Mouse (Mus musculus) midbrain, embryonic 13.5 days (tissue): ENCODE data around the gene Ank2. TPM values are rescaled to one million over a fixed set of nuclear protein-coding genes. Genes with fewer than 3 reads are reported as not detected.

ENCODE experiments used
- ATAC-seq: fragments of 200-750 bp; cut with Nextera tagmentation; 2 replicates; pipeline ENCODE4 v1.8.0; 2017; ENCODE audit warnings: mild to moderate bottlenecking, moderate TSS enrichment, moderate library complexity
- H3K27ac ChIP-seq: fragments of 300-500 bp; sonication (generic); 2 replicates; pipeline ENCODE4 v1.5.1; 2015; ENCODE audit warnings: inconsistent platforms, mild to moderate bottlenecking, moderate library complexity
- H3K27me3 ChIP-seq: fragments of 300-500 bp; sonication (generic); 2 replicates; pipeline ENCODE4 v1.6.1; 2015; ENCODE audit warnings: mild to moderate bottlenecking, inconsistent platforms
- H3K36me3 ChIP-seq: fragments of 300-500 bp; sonication (generic); 2 replicates; pipeline ENCODE4 v1.6.1; 2015; ENCODE audit warnings: mild to moderate bottlenecking, inconsistent platforms
- H3K4me1 ChIP-seq: fragments of 300-500 bp; sonication (generic); replicated peaks from 2 replicates; pipeline ENCODE4 v1.6.1; 2015; ENCODE audit warnings: inconsistent platforms
- H3K4me2 ChIP-seq: fragments of 300-500 bp; sonication (generic); replicated peaks from 2 replicates; pipeline ENCODE4 v1.6.1; 2015; ENCODE audit warnings: moderate library complexity, mild to moderate bottlenecking, inconsistent platforms
- H3K4me3 ChIP-seq: fragments of 300-500 bp; sonication (generic); replicated peaks from 2 replicates; pipeline ENCODE4 v1.5.1; 2015; ENCODE audit warnings: mild to moderate bottlenecking, inconsistent platforms
- H3K9ac ChIP-seq: fragments of 300-500 bp; sonication (generic); replicated peaks from 2 replicates; pipeline ENCODE4 v1.6.1; 2015; ENCODE audit warnings: mild to moderate bottlenecking, inconsistent platforms
- H3K9me3 ChIP-seq: fragments of 300-500 bp; sonication (generic); 2 replicates; pipeline ENCODE4 v1.6.1; 2016; ENCODE audit warnings: mild to moderate bottlenecking, inconsistent platforms
- WGBS: fragments of 180-500 bp; shearing (Covaris S2); methylation state at CpG from one replicate; pipeline ENCODE4 v1.1.7; 2015; 5-methylcytosine and 5-hydroxymethylcytosine counted together
- polyA plus RNA-seq: library from polyadenylated mRNA; unstranded; fragments of >200 nt; fragmentation: Nextera tagmentation; extraction: Ambion mirVana; gene quantifications from 2 replicates; pipeline ENCODE4 v1.2.1, GENCODE M21; 2015

Gene Ank2
- polyA plus RNA-seq, 1 experiment from 2014 or later: 186 TPM

DNA sequence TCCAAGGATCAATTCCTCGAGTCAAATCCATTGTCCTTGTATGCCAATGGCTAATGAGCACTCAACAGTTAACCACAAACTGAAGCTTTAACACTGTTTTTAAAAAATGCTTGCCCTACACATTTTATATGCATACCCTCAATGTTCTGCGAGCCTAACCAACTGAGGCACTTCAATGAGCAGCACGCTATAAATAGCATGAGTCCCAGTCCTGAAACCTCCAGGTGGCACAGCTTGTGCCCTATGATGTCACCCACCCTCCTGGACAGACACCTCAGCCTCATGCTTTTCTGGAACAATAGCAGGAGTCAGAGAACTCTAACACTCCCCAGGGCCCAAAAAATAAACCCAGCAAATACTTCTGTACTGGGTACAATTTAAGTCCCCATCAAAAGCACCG is 485.2 kb downstream of the Ank2 start:
- Histone ChIP-seq H3K9ac (no peak overlapping the region), H3K4me3 (no peak overlapping the region), H3K9me3 (no peaks in the 10 kb centered on the region), H3K27me3 (no peaks in the 10 kb centered on the region), H3K4me1 (no peaks in the 10 kb centered on the region), H3K36me3 (peaks cover 66% of the 10 kb centered on the region), H3K4me2 (no peak overlapping the region), H3K27ac (no peak overlapping the region)
- no peak for ATAC-seq
- 85% methylated on average over 4 of the region's 4 CpGs for WGBS

DNA sequence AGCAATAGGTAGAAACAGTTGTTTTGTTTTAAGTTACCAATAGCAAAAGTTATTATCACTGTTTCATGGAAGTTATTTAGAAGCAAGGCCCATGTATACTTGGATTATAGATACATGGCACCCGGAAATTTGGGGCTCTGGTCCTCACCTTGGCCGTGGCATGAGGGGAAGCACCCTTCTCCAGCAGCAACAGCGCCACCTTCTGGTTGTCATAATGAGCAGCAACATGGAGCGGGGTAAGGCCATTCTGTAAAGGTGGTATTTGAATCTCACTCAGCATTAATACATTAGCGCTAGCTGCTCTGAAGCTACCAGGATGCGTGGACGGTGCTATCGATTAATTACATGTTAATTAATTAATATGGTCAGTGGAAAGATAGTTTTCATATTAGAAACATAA is 486.6 kb downstream of the Ank2 start:
- H3K27ac ChIP-seq: no peak overlapping the region
- 50% methylated on average over 8 of the region's 8 CpGs for WGBS
- no peaks in the 10 kb centered on the region for H3K9me3 ChIP-seq
- H3K4me1 ChIP-seq: no peaks in the 10 kb centered on the region
- ATAC-seq: peak; percentile 74
- H3K9ac ChIP-seq: no peak overlapping the region
- peaks cover 74% of the 10 kb centered on the region for H3K36me3 ChIP-seq
- no peak overlapping the region for H3K4me2 ChIP-seq
- no peaks in the 10 kb centered on the region for H3K27me3 ChIP-seq
- H3K4me3 ChIP-seq: no peak overlapping the region

DNA sequence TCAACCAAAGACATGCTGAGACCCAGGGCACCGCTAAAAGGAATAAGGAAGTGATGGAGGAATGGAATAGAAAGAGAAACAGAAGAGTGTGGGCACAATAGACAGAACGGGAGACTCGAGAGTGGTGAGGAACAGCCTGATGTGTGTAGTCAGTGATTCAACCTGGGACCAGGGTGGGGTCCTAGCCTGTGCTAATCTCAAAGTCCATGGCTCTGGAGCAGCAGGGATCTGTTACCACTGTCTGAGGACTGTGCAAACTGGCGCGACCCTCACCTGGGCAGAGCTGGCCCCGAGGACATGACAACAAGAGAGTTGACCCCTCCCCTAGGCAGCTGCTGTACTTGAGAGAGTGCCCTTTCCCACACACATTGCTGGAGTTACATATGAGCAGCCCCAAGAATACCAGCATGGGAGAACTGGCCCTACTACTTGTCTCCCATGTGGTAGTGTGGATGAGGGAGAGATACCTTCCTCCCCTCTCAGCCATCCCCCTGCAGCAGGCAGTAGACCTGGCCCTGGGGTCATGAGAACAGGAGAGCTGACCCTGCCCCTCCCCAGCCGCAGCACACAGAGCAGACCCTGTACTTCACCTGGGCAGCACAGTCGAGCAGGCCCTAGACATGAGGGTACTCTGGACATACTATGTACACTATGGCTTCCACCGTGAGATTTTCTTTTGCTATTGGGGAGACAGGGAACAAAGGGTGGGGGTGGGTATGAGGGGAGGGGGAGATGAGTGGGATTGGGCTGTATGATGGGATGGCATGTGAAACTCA is 493.1 kb downstream of the Ank2 start:
- Histone ChIP-seq H3K4me2 (no peak overlapping the region), H3K4me3 (no peak overlapping the region), H3K9ac (no peak overlapping the region), H3K27me3 (no peaks in the 10 kb centered on the region), H3K36me3 (peaks cover 76% of the 10 kb centered on the region), H3K27ac (no peak overlapping the region), H3K9me3 (no peaks in the 10 kb centered on the region), H3K4me1 (no peaks in the 10 kb centered on the region)
- 0 out of 2 replicates have a peak, but pooled peaks have one; percentile 60 for ATAC-seq
- WGBS: 90% methylated on average over 9 of the region's 9 CpGs

DNA sequence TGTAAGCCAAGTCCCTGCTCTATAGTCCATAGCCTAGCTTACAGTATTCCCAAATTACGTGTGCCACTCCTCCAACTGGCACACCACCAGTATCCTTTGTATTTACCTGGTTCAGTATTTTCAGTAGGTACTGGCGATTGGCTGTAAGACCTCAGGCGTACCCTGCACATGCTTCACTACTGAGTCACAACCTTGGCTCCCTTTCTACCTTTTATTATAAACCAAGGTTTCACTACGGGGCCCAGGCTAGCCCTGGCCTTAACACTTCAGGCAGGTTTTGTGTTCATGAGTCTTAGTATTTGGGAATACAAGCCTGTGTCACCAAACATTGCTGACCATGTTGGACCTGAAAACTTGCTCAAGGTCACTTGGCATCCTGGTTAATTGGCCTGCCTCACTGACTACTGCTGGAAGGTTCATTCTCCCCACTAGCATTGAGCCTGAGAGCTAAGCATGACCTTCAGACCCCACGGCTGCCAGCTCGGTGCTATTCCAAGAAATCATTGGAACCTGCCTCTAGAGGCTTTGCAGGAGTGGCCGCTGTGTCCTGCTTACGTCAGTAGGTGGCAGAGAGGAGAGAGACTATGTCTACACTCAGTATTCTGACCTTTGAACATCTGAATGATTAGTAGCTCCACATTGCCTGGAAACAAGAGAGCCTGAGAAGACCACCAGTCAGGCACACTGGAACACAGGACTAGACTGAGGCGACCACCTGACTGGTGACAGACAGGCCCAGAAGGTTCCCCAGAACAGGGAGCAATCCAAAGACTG is 494.1 kb downstream of the Ank2 start:
- Histone ChIP-seq H3K36me3 (peaks cover 66% of the 10 kb centered on the region), H3K27ac (no peak overlapping the region), H3K4me3 (no peak overlapping the region), H3K27me3 (no peaks in the 10 kb centered on the region), H3K4me2 (no peak overlapping the region), H3K9ac (no peak overlapping the region), H3K9me3 (no peaks in the 10 kb centered on the region), H3K4me1 (no peaks in the 10 kb centered on the region)
- WGBS: 81% methylated on average over 9 of the region's 9 CpGs
- ATAC-seq: peak; percentile 41; the same call in 1 of the 2 replicates

DNA sequence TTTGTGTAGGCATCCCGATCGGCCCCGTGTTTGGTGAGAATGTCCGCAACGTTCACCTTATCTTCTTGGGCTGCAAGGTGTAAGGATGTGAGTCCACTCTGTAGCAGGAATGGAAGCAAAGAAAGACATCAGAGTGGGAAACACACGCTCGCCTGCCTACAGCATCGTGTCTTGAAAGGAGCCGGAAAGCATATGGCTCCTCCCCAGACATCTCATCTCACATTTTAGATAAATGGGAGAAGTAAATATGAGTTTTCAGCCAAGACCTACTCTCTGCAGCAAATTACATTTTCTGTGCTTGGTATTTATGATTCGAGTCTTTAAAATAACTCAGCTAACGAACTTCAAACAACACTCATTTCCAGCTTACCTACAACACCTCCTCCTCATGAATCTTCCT is 495.2 kb downstream of the Ank2 start:
- Histone ChIP-seq H3K4me2 (no peak overlapping the region), H3K4me1 (peaks cover 7% of the 10 kb centered on the region), H3K27me3 (no peaks in the 10 kb centered on the region), H3K9me3 (no peaks in the 10 kb centered on the region), H3K27ac (no peak overlapping the region), H3K9ac (no peak overlapping the region), H3K36me3 (peaks cover 55% of the 10 kb centered on the region), H3K4me3 (no peak overlapping the region)
- WGBS: 97% methylated on average over 11 of the region's 11 CpGs
- ATAC-seq: no peak

DNA sequence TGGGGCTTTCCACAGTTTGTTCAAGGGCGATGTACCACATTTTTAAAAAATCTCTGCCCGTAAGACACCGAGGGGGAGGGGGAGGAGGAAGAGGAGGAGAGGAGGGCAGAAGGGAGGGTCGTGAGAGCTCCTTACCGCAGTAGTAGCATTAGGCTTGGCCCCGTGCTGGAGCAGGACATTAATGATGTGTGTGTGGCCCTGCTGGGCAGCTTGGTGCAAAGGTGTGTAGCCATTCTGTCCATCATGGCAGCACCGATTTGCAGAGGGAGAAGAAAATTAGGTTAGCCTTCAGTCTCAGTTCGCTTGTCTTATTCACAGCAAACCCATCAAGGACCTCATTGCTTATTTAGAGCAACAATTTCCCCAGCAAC is 500.4 kb downstream of the Ank2 start:
- peak overlapping the region; percentile 26; the same call in 1 of the 2 replicates for H3K4me3 ChIP-seq
- no peaks in the 10 kb centered on the region for H3K27me3 ChIP-seq
- ATAC-seq: peak; percentile 47
- peak overlapping the region; percentile 83 for H3K27ac ChIP-seq
- peak overlapping the region; percentile 52 for H3K4me2 ChIP-seq
- peak overlapping the region; percentile 24; the same call in 1 of the 2 replicates for H3K9ac ChIP-seq
- H3K36me3 ChIP-seq: peaks cover 24% of the 10 kb centered on the region
- H3K9me3 ChIP-seq: no peaks in the 10 kb centered on the region
- peaks cover 54% of the 10 kb centered on the region for H3K4me1 ChIP-seq
- 7% methylated on average over 8 of the region's 8 CpGs for WGBS

DNA sequence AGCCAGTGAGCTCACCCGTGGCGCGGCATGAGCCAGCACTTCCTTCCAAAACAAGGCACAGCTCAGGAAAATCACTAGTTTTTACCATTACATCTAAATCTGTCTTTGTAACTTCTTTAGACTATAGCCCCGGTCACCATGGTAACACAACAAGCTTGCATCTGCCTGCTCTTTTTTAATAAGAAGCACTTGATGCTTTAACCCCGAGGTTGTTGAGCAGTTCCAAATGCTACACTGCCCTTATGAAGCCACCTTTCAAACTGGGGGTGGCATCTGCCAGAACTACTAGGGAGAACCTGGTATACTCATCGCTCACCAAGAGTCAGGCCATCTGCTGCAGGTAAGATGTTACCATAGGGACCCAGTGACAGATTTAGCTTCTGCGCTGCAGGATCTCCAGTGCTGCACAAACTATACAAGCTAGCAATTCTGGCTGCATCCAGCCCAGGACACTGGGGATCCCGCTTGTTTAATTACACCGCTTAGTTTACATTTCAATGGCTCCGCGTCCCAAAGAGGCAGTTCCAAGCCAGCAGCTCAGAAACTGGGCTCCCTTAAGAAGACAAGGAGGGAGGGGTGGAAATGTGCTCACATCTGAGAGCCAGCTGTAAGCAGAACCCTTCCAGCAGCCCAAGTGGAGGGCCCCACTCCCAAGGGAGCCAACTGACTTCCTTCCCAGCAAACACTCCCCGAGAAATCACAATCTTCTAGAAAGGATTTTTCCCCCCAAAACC is 501.0 kb downstream of the Ank2 start:
- WGBS: under 1% methylated on average over 12 of the region's 12 CpGs
- Histone ChIP-seq H3K9ac (peak overlapping the region; percentile 41), H3K36me3 (peaks cover 21% of the 10 kb centered on the region), H3K4me1 (peaks cover 57% of the 10 kb centered on the region), H3K9me3 (no peaks in the 10 kb centered on the region), H3K4me3 (peak overlapping the region; percentile 26), H3K27ac (peak overlapping the region; percentile 83), H3K4me2 (peak overlapping the region; percentile 52), H3K27me3 (no peaks in the 10 kb centered on the region)
- peak; percentile 89 for ATAC-seq

DNA sequence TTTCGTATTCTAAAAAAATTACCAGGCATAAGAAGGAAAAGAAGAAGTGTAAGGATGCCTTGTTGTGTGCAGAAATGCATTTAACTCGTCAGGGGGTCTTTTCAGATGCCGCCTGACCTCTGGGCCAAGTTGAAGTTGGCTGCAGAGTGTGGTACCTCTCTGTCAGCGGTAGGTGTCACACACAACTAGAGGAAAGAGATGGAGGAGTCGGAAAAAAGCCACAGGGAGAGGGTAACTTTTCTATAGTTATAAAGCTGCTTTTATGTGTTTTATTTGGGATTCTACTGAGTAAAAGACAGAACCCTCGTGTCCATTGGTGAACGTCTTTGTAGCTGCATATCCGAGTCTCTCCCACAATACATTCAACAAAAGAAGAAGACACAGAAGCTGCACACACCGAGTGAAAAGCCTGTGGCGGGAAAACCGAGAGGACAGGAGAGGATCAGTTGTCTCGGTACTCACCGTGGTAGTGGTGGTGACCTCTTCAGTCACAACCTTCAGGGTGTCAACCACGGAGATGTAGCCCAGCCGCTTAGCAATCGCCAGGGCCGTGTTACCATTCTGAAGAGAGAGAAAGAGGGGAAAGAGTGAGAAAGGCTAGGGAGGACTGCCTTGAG is 501.7 kb downstream of the Ank2 start:
- Histone ChIP-seq H3K4me3 (peak overlapping the region; percentile 26), H3K9ac (peak overlapping the region; percentile 41; the same call in 1 of the 2 replicates), H3K27ac (peak overlapping the region; percentile 83), H3K27me3 (no peaks in the 10 kb centered on the region), H3K4me1 (peaks cover 57% of the 10 kb centered on the region), H3K36me3 (peaks cover 14% of the 10 kb centered on the region), H3K9me3 (no peaks in the 10 kb centered on the region), H3K4me2 (peak overlapping the region; percentile 52)
- 3% methylated on average over 17 of the region's 17 CpGs for WGBS
- no peak for ATAC-seq

DNA sequence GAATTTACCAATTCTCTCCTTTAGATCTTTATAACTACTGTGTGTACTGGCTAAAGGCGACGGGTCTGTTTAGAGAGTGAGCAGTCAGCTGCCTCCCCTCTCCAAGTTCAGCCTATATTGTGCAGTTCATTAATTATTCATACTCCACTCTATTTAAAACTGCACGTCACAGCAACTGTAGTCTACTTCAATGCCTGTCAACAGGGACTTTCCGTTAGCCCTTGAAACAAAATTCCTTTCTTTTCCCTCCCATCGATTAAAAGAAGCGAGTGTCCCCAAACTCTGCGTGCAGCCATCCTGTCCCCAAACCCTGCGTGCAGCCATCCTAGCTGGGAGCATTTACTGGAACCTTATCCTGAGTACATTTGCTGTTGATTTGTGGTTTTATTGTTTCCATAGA is 502.4 kb downstream of the Ank2 start:
- Histone ChIP-seq H3K36me3 (peaks cover 8% of the 10 kb centered on the region), H3K4me3 (0 out of 2 replicates have a peak overlapping the region, but pooled peaks have one; percentile 12), H3K4me1 (peaks cover 57% of the 10 kb centered on the region), H3K27me3 (no peaks in the 10 kb centered on the region), H3K4me2 (peak overlapping the region; percentile 52), H3K9ac (no peak overlapping the region), H3K27ac (peak overlapping the region; percentile 83), H3K9me3 (no peaks in the 10 kb centered on the region)
- ATAC-seq: peak; percentile 65
- WGBS: 9% methylated on average over 8 of the region's 8 CpGs

DNA sequence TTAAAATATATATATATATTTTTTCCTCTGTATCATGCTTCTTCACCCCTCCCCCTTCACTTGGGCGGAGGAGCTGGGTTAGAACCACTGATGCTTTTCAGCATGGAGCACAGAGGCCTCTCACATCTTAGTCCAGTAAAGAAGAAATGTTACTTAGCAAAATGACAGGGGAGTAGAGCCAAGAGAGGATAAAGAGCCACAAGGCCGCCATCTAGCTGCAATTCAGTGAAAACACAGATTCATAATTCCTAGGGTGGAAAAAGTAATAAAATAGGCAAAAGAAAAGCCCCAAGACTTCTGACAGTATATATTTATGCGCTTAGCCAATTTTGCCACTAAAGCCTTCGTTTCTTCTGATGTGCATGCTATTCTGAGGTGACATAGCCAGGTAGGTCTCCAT is 503.2 kb downstream of the Ank2 start:
- Histone ChIP-seq H3K4me2 (no peak overlapping the region; the same call in 1 of the 2 replicates), H3K9ac (no peak overlapping the region), H3K27ac (0 out of 2 replicates have a peak overlapping the region, but pooled peaks have one; percentile 44), H3K27me3 (no peaks in the 10 kb centered on the region), H3K9me3 (no peaks in the 10 kb centered on the region), H3K4me1 (peaks cover 57% of the 10 kb centered on the region), H3K4me3 (no peak overlapping the region), H3K36me3 (peaks cover 8% of the 10 kb centered on the region; the same call in 1 of the 2 replicates)
- WGBS: 62% methylated on average over 4 of the region's 4 CpGs
- no peak for ATAC-seq

DNA sequence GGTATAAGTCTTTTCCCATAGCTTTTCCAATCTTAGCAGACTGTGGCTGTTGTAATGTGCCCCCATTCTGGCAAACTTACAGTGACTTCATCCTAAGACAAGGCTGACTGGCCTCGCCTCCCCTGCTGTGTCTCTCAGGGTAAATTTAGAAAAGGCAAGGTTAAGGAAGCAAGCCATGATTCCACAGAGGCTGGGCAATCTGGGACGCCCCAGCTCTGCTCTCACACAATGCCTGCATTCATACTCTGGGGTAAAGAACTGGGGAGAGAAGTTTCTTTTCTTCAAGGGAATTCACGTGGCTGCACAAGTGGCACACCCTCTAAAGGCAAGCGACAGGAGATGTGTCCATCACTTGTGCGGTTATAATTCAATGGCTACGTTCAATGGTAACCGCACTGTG is 505.0 kb downstream of the Ank2 start:
- Histone ChIP-seq H3K4me2 (no peak overlapping the region), H3K4me3 (no peak overlapping the region), H3K27me3 (no peaks in the 10 kb centered on the region), H3K36me3 (peaks cover 15% of the 10 kb centered on the region), H3K27ac (0 out of 2 replicates have a peak overlapping the region, but pooled peaks have one; percentile 39), H3K9me3 (no peaks in the 10 kb centered on the region), H3K4me1 (peaks cover 52% of the 10 kb centered on the region), H3K9ac (no peak overlapping the region)
- no peak; the same call in 1 of the 2 replicates for ATAC-seq
- WGBS: 28% methylated on average over 7 of the region's 7 CpGs
